Mouse (Mus musculus) left cerebral cortex, postnatal 25 days (tissue): ENCODE measurements around the gene Prkca. TPM values are rescaled to one million over a fixed set of nuclear protein-coding genes. Genes with fewer than 3 reads are reported as not detected.

Experiments used
- DNase-seq, 2 experiments: peaks; one replicate each; pipeline ENCODE4 v3.0.0; 2022; ENCODE audit warnings: low spot score in 2 of 2, mixed read lengths in 1 of 2
- intact Hi-C: fragments of 180-260 bp; cut with DNase I; formaldehyde crosslinking; loops from one replicate; pipeline ENCODE4 v1.15.1; 2025
- total RNA-seq, 2 experiments: library from RNA; stranded (reverse); gene quantifications; 2 replicates each; pipeline ENCODE4 v1.2.3; 2021

Gene Prkca
- total RNA-seq, 2 experiments from 2014 or later, result 172 TPM

DNA sequence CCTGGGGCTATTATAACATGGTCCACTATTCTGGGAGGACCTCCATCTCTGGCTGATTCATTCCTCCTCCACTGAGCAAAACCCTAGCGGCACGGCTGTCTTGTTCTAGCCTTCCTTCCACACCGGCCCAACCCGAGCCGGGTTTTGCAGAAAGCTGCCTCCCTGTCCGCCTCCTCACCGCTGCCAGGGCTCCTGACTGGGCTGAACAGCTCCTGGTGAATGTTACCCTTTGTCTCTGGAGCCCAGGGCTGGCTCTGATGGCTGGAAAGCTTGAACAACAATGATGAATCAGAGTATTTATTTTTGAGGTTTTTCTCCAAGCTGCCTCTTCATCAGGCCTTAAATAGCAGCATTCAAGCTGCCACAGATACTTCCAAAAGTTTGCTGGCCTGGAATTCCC lies 193.3 kb downstream of the Prkca start:
- intact Hi-C loops, result loop anchor here (2.0 kb wide), 1 partner anchor 70 kb away; no protein-coding TSS in a partner anchor
- peak; percentile 81 to 94 for DNase-seq

DNA sequence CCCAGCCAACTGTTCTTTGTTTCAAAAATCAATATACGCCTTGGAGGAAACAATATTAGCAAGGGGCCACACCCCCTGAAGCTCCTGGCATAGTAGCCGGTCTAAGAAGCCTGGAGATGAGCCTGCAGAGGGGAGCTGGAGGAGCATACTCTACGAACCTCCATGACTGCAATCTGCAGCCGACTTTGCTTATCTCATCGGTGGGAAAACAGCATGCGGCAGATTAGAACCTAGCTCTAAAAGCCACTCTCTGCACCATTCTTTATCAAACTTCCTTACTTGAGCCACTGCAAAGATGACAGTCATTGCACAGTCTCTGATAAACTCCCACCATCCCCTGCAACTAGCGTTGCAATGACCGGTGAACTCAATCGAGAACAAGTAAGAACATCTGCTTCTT lies 194.5 kb downstream of the Prkca start:
- no peak for DNase-seq
- intact Hi-C loops, result loop anchor here (5.0 kb wide), 2 partner anchors 38 to 92 kb away; no protein-coding TSS in a partner anchor

DNA sequence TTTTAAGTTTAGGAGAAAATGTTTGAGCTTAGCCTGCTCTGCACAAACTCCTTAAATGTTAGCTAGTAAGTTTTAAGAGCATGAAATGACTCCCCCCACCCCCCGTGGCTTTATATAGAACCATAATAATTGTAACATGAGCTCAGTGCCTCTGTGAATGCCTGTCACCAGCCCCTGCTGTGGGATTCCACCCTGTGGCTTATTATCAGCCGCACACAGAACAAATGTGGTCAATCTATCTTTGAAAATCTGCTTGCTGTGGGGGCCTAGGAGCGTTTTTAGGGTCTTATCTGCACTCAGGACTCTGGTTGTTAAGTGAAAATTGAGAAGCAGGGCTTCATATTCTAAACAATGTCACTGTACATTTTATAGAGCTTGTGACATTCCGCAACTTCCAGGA lies 195.2 kb downstream of the Prkca start:
- intact Hi-C loops, result loop anchor here (5.0 kb wide), 2 partner anchors 39 to 91 kb away; no protein-coding TSS in a partner anchor
- DNase-seq, result no peak

DNA sequence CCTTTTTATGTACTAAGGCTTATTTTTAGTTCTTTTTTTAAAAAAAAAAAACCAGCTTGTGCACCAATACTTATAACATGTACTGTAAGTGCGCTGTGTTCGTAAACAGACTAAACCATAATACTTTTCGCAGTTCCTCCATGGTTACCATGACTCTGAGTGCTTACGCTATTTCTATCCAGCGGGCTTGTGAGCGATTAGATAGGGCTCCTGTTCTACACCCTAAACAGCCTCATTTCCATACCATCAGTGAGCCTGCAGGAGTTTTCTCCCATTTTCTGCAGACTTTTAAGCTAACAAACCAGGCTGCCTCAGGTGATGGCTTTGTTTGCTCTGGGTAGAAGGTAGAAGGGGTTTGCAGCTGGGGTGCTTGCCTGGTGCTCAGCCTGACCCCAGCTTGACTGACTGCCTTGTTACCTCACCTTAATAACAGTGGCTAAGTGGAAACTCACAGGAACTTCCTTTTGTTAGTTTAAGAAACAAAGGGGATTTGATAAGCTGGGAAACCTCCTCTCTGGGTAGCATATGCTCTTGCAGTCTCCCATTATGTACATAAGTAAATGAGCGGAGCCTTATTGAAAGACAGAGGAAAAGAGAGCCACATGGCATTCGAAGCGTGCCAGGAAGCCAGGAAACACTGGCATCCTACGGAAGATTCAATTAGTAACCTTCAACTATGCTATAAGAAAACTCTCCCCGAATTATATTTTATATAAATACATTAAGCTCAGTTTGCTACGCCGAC lies 197.8 kb downstream of the Prkca start:
- peak in 1 of 2 experiments; percentile 70 for DNase-seq
- intact Hi-C loops, result loop anchor here (5.0 kb wide), 2 partner anchors 41 to 89 kb away; no protein-coding TSS in a partner anchor

DNA sequence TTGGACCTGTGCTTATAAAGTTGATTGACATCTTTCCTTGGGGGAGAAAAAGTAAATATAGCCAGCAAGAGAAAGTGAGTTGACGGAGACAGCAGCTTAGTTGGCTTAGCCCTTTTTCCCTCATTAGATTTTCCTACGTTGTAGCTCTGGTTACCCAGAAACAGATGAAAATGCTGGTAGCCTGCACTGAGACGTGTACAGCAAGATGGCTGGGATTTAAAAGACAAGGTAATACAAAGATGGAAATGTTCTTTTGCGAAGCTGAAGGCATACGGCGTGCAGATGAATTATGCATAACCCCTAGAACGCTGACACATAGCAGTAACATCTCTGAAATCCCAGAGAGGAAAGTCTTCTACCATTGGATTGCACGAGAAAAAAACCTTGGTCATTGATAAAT lies 198.6 kb downstream of the Prkca start:
- intact Hi-C loops, result loop anchor here (5.0 kb wide), 2 partner anchors 42 to 88 kb away; no protein-coding TSS in a partner anchor
- no peak for DNase-seq

DNA sequence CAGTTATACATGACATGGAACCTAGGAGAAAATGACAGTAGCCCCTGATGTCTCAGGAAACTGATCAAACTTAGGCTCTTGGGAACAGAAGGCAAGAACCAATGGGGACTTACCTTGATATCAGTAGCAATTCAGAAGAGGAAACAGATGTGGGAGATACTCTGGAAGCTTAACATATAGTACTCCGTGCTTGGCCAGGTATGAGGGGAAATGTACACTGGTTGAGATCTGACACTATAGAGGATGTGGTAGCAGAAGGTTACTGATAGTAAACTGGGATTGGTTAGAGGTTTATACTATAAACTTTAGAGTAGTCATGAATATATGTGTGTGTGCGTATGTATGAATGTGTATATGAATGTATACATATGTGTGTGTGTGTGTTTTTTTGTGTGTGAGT lies 200.0 kb downstream of the Prkca start:
- intact Hi-C loops, result no loop called here
- no peak for DNase-seq

DNA sequence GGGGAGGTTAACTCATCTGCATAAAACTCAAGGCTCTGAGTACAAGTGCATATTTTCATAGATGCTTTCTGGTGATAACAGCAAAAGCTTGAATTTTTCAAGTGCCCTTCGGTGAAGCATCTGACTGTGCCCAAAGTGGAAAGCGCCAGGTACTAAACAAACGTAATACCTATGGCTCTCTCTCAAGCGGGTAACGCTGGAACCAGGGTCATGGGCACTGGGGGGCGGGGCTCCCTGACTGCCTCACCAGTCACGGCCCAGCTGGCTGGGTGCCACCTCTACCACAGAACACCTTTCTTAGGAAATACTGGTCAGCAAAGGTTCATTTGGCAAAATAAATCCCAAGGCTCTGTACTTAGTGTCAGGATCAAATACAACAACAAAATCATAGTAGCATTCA lies 203.7 kb downstream of the Prkca start:
- intact Hi-C loops, result no loop called here
- no peak for DNase-seq

DNA sequence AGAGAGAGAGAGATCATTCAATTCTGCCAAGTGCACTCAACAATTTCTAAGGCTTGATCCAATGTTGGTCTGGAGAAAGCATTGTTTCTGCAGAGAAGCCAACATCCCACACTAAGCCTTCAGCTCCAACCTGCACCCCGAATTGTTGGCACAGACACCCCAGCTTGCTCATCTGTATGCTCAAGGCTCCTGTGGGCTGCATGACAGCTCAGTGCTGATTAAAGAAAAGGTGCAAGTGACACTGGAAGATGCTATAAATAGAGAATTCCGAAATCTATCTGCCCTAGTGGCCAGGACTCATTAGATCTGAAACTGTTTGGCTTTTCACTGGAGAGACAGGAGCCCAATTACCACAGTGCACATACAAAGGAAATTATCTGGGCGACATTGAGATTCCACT lies 207.4 kb downstream of the Prkca start:
- DNase-seq, result peak in 1 of 2 experiments; percentile 82
- intact Hi-C loops, result no loop called here

DNA sequence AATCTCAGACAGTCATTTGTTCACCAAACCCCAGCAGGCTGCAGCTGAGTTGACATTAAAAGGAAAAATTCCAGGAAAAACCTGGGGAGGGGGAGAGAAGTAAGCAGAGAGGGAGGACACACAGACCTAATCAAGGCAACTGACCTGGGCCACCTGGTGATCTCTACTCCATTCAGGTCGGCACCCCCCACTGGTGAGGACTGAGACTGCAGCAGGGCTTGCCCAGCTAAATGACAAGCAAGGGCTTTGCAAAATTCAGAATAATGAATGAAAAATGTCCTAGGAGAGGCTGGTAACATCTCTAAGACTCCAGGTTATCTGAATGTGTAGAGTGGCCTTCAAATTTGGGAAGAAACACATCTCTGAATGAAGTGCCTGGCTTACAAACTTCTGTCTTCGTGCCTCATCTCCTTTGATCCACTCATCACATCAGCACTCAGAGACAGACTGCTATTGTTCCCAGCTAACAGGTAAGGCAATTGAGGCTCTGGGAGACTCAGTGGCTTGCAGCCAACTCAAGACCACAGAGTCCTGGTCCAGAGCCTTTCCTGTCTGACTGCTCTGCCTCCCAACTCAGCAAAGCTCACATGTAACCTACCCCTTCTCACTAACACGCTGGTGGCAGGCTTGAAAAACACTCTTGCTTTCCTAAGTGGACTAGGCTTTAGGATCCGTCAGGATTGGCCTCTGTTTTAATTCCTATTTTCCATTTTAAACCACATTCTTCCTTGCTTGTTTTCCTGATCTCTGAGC lies 208.1 kb downstream of the Prkca start:
- intact Hi-C loops, result no loop called here
- DNase-seq, result no peak

DNA sequence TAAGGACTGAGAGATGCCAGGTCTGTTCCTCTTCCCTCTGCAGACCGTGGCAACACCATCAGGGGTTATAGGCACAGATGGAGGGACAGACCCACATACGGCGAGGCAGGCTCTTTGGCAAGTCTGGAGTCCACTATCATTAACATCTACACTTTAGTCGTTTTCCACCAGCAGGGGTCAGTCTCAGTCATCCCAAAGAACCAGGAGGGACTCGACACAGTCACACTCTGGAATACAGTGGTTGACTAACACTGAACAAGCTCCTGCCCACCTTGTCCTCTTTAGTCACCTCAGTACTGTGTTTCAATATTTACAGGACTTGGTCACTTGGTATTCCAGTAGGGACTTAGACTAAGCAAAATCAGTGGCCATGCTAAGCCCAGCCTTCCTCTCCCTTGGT lies 215.1 kb downstream of the Prkca start:
- intact Hi-C loops, result loop anchor here (2.0 to 5.0 kb wide), 3 partner anchors 96 to 250 kb away; partner anchors contain the start of genes Apoh and Prkca
- DNase-seq, result peak in 1 of 2 experiments; percentile 71

DNA sequence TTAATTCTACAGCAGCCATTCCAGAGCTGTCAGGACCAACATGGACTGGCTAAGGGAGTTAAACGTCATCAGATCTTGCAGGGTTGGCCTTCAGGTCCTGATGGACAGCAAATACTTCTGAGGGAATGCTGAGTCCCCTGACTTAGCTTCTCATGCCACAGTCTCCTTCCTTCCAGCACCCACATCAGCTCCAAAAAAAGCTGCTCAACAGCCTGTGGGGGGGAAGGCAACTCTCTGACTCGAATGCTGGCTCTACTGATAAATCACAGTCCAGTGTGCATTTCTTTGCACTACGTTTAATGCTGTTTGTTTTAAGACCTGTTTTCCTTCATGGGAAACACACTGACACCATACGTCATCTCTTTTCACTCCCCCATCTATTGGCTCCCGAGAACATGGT lies 215.8 kb downstream of the Prkca start:
- intact Hi-C loops, result loop anchor here (2.0 to 5.0 kb wide), 3 partner anchors 96 to 251 kb away; partner anchors contain the start of genes Apoh and Prkca

DNA sequence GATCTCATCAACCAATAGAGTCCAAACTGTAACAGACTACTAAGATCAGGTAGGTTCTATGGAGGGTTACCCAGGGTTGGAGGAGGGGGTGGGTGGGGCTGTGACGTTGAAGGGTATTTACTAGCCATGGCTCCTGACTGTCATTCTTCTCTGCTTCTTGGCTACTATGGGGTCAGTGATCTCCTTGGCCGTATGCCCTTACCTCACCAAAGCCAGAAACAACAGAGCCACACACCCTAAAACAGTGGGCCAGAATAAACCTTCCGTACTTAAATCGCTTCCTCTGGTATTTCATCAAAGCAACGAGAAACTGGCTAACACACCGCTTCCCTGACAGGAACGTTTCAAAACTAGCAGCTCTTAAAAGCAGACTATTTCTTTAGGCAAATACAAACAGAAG lies 221.2 kb downstream of the Prkca start:
- no peak for DNase-seq
- intact Hi-C loops, result no loop called here

More for the DNA sequence above, 215.8 kb downstream of the Prkca start:
- peak in 1 of 2 experiments; percentile 69 for DNase-seq

DNA sequence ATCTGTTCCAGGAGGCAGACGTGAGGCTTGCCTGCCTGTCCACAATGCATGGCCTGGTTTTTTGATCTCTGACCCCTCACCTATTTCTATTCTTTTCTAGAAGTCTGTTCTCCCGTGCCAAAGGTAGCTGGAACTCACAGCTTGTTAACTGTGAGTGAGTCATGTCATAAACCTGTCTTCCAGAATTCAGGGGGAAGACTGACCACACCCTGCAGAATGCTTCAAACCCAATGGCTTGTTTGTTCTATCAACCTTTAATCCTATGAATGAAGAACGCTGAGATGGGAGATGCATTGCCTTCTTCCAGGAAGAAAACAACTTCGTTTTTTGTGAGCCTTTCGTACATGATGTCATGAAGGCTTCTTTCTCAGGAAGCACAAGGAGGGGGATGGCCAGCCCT lies 223.0 kb downstream of the Prkca start:
- intact Hi-C loops, result no loop called here

DNA sequence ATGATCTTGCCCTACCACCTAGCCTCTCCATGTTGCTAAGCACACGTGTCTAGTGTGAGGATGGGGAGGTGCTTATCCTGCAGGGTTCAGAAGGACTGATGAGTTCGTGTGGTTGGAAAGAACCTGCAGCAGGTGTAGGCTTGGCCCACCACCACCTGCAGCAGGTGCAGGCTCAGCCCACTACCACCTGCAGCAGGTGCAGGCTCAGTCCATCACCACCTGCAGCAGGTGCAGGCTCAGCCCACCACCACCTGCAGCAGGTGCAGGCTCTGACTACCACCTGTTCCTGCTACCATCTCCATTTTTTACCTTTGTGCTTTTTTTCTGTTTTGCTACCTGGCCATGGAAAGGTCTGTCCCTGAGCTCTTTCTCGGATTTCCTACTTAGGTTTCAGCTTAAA lies 223.9 kb downstream of the Prkca start:
- intact Hi-C loops, result no loop called here

More for the DNA sequence above, 223.0 kb downstream of the Prkca start:
- no peak for DNase-seq

DNA sequence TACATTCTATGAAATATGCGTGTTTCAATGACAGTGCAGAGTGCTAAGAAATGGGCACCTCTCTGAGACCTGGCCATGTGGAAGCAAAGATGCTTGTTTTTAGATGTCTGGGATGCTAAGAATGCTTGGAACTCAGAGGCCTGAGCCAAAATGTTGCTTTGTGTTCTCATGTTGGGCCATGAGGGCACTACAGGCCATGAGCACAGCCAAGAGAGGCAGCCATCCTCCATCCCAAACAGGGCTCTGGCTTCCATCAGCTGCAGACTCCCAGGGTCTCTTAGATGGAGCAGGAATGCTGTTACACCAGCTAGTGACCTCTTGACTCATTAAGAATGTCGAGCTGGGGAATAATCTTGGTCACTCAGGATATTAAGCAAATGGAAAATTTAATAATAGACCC lies 224.9 kb downstream of the Prkca start:
- intact Hi-C loops, result no loop called here

More for the DNA sequence above, 223.9 kb downstream of the Prkca start:
- no peak for DNase-seq

DNA sequence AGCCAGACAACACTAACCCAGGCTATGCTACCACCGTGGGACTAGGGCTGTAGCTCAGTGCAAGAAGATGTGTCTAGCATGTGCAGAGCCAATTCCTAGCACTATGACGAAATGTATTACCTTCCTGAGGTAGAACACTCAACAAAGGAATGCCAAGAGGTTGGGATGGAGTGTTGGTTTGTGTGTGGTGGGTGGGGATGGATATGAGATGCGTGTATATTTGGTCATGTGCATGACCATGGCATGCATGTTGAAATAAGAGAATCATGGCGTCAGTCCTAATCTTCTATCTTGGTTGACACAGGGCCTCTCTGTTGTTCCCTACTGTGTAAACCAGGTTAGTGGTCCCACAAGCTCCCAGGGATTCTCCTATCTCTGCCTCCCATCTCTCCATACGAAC lies 225.5 kb downstream of the Prkca start:
- intact Hi-C loops, result no loop called here
- DNase-seq, result no peak

More for the DNA sequence above, 224.9 kb downstream of the Prkca start:
- DNase-seq, result no peak

DNA sequence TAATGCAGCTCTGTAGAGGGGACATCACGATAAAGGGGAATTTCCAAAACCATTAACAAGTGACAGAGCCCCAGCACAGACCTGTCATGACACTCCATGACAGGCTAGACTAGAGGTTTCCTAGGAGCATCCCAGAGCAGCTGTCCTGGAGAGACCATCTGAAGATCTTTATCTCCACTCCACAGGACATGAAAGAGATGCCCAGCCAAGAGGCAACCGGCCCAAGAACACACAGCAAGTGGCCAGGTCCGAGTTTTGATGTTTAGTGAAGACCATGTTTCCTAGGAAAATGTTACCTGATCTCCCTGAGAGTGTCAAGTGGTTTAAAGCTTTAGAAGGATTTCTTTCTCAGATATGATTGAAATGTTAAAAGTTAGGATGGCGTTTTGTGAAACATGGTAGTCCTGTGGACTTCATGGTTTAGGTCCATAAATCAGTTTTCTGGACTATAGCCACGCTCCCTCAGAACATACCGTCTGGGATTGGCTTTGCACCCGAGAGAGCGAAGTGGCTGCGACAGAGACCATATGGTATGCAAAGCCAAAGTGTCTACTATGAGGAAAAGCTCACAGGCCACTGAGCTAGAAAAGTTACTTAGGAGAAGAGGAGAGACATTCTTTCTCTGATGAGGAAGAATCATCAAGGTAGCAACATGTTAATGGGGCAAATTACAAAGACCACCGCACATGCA lies 226.2 kb downstream of the Prkca start:
- intact Hi-C loops, result no loop called here
- no peak for DNase-seq

DNA sequence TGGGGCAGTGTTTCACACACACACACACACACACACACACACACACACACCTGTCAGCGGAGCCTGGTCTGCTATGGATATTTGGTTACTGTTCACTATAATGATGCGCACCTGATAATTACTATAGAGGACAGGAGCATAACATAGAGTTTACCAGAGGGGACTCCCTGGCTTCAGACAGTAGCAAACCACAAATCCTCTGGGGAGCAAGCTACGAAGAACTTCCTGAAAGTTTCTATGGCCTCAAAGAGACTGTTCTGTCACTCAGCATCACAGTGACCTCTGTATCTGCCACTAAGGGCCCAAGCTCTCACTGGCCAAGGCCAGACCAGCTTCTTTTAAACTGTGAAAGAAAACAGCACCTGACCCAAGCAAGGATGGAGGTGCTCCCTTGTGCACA lies 229.6 kb downstream of the Prkca start:
- no peak for DNase-seq
- intact Hi-C loops, result no loop called here

DNA sequence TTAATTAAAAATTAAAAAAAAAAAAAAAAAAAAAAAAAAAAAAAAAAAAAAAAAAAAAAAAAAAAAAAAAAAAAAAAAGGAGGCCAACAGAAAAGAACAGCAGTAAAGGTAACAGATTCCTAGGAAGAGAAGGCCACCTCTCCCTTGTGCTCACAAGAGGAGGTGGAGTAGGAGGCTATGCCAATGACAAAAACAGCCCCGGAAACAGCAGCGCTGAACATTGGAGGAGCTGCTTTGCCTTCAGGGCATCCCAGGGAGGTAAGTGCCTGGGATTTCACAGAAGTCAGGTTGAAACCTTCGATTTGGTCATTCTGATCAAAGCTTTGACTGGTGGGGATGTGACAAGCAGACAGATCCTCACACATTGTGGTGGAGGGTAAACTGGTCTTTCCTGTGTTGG lies 231.3 kb downstream of the Prkca start:
- intact Hi-C loops, result no loop called here
- DNase-seq, result peak in 1 of 2 experiments; percentile 52

DNA sequence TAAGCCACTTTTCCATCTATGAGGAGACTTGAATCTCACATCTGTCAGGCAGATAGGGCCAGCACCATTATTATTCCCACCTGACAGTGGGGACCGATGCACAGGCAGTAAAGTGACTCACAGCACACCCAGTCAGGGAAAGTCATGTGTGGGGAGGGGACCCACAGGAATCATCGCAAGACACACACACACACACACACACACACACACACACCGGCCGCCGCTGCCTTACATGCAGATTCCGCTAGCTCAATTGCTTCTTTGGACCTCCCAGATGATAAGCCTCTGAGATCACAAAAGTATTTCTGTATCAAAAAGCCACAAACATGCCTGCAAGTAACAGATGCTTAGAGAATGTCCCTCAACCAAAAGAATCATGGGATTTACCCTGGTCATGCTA lies 239.6 kb downstream of the Prkca start:
- no peak for DNase-seq
- intact Hi-C loops, result no loop called here
